Mouse (Mus musculus) lung, postnatal 25 days (tissue): ENCODE measurements around the gene Prdm10.
A peak's percentile ranks its signal among the peaks of the same experiment; 100 is the strongest.

ENCODE experiments used
- DNase-seq: peaks from one replicate; pipeline ENCODE4 v3.0.0; 2022; ENCODE audit warnings: low spot score

The Prdm10 gene

GRCm38 (mm10) chr9:31280366-31281010 lies at the start of gene Prdm10:
Gene Prdm10 (plus strand): TSS chr9:31280538.
- DNase-seq = peak; percentile 97

GRCm38 (mm10) chr9:31235030-31235429 lies 45.3 kb upstream of the Prdm10 start:
- DNase-seq = no peak

GRCm38 (mm10) chr9:31235489-31235888 lies 44.8 kb upstream of the Prdm10 start:
- DNase-seq = no peak

GRCm38 (mm10) chr9:31236079-31236478 lies 44.3 kb upstream of the Prdm10 start:
- no peak for DNase-seq

- no peak for DNase-seq
These were observed 41.8 kb upstream of the Prdm10 start for GRCm38 (mm10) chr9:31238526-31238925.

- no peak for DNase-seq
These were observed 40.8 kb upstream of the Prdm10 start for GRCm38 (mm10) chr9:31239551-31239950.

- DNase-seq = no peak
These were observed 39.7 kb upstream of the Prdm10 start for GRCm38 (mm10) chr9:31240522-31241207.

- no peak for DNase-seq
These were observed 39.1 kb upstream of the Prdm10 start for GRCm38 (mm10) chr9:31241208-31241699.

GRCm38 (mm10) chr9:31243306-31243938 lies 36.9 kb upstream of the Prdm10 start:
- no peak for DNase-seq

GRCm38 (mm10) chr9:31243939-31244333 lies 36.4 kb upstream of the Prdm10 start:
- DNase-seq = no peak

- DNase-seq = no peak
These were observed 35.3 kb upstream of the Prdm10 start for GRCm38 (mm10) chr9:31245006-31245405.

- DNase-seq = no peak
These were observed 33.9 kb upstream of the Prdm10 start for GRCm38 (mm10) chr9:31246421-31246820.

- no peak for DNase-seq
These were observed 32.7 kb upstream of the Prdm10 start for GRCm38 (mm10) chr9:31247447-31248220.

GRCm38 (mm10) chr9:31252182-31252799 lies 28.0 kb upstream of the Prdm10 start:
- peak; percentile 72 for DNase-seq

GRCm38 (mm10) chr9:31253311-31253734 lies 27.0 kb upstream of the Prdm10 start:
- DNase-seq = peak; percentile 85

GRCm38 (mm10) chr9:31253866-31254696 lies 26.3 kb upstream of the Prdm10 start:
- no peak for DNase-seq

- DNase-seq = peak; percentile 46
These were observed 25.7 kb upstream of the Prdm10 start for GRCm38 (mm10) chr9:31254697-31255004.

- no peak for DNase-seq
These were observed 24.4 kb upstream of the Prdm10 start for GRCm38 (mm10) chr9:31255953-31256352.

- no peak for DNase-seq
These were observed 22.1 kb upstream of the Prdm10 start for GRCm38 (mm10) chr9:31258237-31258636.

- no peak for DNase-seq
These were observed 20.1 kb upstream of the Prdm10 start for GRCm38 (mm10) chr9:31260219-31260618.
